Mouse (Mus musculus): ENCODE results near the gene 9030025P20Rik.
A peak's percentile ranks its signal among the peaks of the same experiment; 100 is the strongest.
"Not testable (repeated sequence)": the region's sequence is repeated elsewhere in the genome, so short reads cannot be mapped to it uniquely, and the experiment has no call there.

The 9030025P20Rik gene

DNA sequence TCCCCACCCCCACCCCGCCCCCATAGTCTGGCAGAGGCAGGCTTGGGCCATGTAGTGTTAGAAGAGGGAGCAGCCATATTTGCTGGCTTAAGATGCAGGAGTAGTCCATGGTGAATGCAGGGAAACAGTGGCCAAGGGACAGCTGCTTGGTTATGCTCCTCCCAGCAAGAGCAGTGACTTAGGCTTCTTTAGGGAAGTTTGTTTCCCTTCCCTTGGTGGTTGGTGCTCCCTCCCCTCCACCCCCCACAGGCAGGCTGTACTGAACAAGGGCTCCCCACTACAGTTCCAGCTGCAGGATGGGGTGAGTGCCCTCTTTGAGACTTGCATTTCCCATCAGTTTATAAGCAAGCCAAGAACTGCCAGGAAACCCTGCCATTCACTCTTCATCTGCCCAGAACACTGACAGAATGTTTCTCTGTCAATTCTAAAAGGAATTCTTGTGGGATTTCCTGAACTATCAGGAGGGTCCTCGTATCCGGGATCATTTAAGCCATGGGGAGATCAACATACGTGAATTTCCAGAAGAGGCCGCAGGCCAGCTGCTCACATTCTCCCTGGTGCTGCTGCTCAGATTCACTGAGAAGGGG, 11.9 kb downstream of the 9030025P20Rik start:
- not testable (repeated sequence) for ATAC-seq (ENCODE audit: low TSS enrichment)

DNA sequence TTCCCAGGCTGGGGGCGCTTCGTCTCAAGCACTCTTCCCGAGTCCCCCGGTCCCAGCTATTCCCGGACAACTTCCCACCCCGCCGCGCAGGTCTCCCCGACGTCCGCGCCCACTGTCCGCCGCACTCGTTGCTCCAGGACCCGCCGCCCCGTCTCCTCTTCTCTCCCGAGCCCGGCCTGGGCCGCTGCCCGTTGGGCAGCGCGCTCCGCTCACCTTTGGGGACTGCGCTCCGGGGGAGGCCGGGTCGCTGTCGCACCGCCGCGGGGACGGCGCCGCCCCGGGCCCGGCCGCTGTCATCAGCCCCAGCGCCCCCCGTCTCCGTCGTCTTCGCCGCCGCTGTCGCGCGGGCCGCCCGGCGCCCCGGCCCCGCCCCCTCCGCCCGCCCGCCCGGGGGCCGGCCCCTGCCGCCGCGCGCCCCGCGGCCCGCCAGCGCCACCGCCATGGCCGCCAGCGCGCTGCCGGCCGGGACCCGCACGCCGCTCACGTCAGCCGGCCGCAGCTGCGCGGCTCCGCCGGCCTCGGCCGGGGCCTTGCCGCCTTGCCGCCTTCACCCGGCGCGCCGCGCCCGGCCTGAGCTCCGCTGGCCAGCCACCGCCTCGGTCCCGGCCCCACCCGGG, 14.4 kb downstream of the 9030025P20Rik start:
- ATAC-seq (ENCODE audit: low TSS enrichment), result peak; percentile 69

DNA sequence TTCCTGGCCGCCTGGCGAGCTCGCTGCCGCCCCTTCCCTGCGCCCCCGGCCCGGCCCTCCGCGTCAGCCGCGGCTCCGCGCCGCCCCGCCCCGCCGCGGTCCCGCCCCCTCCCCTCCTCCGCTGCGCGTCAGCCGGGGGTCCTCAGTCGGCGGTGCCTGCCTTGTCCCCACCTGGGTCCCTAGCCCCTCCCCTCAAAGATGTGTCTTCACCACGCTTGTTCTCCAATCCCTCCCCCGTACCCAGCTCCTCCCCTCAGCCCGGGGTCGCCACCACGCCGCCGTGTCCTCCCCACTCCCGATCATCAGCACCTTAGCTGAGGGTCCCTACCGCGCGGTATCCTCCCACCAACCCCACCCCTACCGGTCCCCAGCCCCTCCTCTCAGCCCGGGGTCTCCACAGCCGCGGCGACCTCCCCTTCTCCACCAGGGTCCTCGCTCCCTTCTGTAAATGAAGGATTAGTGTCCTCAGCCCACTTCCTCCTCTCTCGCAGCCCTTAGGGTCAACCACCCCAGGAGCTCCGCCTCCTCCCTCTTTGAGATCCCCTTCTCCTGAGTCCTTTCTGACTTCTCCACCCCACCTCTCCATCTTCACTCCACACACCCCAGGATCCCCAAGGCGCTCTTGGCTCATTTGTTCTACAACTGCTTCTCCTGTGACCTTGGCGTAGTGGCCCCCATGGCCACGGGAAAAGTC, 15.0 kb downstream of the 9030025P20Rik start:
- peak; percentile 47 for ATAC-seq (ENCODE audit: low TSS enrichment)

DNA sequence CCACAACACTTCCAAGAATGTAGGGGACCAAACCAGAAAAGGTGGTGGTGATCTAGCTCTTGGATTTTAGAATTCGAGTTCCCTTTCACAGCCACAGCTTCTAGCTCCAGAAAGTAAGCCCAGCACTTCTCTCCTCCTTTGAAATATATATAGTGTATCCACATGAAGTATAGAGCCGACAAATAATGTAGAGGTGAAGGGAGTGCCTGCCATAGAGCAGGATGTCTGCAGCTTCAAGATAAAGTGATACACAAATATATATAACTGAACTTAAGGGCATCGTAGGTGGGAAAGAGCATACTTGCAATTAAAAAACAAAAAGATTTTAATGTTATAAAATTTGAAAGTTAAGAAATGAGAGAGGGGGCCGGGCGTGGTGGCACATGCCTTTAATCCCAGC, 15.9 kb downstream of the 9030025P20Rik start:
- ATAC-seq (ENCODE audit: low TSS enrichment), result not testable (repeated sequence)

DNA sequence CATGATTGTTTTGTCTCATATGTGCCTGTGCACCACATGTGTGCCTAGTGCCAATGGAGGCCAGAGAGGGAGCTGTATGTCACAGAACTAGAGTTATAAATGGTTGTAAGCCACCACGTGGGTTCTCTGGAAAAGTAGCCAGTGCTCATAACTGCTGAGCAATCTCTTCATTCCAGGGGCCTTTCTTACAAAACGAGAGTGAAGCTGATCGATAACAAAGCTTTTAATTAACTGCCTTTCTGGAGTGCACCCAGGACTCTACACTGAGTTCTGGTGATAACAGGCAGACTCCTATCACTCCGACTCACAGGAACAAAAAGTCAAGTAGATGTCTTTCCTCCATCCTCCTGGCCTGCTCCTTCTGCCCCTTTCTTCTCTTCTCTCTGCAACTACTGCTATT, 21.8 kb downstream of the 9030025P20Rik start:
- not testable (repeated sequence) for ATAC-seq (ENCODE audit: low TSS enrichment)

DNA sequence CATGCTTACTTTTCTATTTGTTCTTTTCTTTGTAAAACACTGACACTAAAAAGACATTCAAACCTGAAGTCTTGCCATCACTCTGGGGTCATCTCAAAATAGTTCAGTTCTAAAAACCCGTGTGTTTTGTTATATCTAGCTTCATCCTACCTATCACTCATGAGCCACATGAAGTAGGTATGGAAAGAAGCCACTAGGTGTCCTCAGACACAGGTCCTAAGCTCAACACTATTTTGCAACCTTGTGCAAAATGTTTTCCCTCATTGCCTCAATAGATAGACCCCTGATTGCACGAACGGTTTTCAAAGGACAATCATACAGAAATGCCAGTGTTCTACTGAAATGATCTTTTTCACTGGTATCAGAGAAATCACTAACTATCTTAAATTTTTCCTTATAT, 30.8 kb downstream of the 9030025P20Rik start:
- not testable (repeated sequence) for ATAC-seq (ENCODE audit: low TSS enrichment)

DNA sequence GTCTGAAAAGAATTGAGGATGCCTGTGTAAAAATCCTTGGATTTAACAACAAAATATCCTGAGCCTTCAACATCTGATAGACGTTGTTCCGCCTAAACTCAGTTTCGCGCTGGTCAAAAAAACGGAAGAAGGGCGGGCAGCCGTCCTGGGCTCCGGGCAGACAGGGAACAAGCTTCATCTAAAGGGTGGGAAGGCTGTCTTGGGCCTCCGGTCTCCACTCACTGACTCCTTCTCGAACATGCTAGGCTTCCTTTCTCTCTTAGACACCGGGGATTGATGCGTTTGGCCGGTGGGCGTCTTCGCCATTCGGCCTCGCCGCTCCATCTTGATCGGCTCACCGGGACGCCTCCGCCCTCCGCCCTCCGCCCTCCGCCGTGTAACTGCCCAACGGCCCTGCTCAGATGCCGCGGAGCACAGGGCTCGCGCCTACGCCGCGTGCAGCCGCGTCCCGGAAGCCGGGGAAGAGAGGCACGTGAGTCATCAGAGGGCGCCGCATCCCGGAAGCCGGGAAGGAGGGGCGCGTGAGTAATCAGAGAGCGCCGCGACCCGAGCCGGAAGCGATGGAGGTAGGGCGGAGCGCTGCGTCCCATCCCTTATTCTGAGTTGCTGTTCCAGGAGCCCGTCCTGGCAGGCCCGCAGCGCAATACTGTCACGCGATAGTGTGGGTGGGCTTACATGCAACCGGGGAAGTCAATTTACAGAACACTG, 31.6 kb downstream of the 9030025P20Rik start, which contains the start of gene Gm3435:
Gene Gm3435, plus strand, starts transcription at position 471 of the 708 bp plus-strand sequence.
- peak; percentile 94 for ATAC-seq (ENCODE audit: low TSS enrichment)

DNA sequence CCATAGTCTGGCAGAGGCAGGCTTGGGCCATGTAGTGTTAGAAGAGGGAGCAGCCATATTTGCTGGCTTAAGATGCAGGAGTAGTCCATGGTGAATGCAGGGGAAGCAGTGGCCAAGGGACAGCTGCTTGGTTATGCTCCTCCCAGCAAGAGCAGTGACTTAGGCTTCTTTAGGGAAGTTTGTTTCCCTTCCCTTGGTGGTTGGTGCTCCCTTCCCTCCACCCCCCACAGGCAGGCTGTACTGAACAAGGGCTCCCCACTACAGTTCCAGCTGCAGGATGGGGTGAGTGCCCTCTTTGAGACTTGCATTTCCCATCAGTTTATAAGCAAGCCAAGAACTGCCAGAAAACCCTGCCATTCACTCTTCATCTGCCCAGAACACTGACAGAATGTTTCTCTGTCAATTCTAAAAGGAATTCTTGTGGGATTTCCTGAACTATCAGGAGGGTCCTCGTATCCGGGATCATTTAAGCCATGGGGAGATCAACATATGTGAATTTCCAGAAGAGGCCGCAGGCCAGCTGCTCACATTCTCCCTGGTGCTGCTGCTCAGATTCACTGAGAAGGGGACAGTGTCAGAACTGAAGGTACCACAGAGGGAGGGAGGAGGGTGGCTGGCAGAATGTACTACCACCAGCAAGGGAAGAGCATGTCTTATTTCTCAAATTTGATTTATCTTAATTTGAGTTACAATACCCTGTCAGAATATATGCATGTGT, 43.4 kb downstream of the 9030025P20Rik start:
- peak; percentile 35; the same call in 1 of the 2 replicates for ATAC-seq (ENCODE audit: low TSS enrichment)

DNA sequence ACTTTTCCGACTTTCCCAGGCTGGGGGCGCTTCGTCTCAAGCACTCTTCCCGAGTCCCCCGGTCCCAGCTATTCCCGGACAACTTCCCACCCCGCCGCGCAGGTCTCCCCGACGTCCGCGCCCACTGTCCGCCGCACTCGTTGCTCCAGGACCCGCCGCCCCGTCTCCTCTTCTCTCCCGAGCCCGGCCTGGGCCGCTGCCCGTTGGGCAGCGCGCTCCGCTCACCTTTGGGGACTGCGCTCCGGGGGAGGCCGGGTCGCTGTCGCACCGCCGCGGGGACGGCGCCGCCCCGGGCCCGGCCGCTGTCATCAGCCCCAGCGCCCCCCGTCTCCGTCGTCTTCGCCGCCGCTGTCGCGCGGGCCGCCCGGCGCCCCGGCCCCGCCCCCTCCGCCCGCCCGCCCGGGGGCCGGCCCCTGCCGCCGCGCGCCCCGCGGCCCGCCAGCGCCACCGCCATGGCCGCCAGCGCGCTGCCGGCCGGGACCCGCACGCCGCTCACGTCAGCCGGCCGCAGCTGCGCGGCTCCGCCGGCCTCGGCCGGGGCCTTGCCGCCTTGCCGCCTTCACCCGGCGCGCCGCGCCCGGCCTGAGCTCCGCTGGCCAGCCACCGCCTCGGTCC, 45.7 kb downstream of the 9030025P20Rik start:
- ATAC-seq (ENCODE audit: low TSS enrichment), result peak; percentile 71

DNA sequence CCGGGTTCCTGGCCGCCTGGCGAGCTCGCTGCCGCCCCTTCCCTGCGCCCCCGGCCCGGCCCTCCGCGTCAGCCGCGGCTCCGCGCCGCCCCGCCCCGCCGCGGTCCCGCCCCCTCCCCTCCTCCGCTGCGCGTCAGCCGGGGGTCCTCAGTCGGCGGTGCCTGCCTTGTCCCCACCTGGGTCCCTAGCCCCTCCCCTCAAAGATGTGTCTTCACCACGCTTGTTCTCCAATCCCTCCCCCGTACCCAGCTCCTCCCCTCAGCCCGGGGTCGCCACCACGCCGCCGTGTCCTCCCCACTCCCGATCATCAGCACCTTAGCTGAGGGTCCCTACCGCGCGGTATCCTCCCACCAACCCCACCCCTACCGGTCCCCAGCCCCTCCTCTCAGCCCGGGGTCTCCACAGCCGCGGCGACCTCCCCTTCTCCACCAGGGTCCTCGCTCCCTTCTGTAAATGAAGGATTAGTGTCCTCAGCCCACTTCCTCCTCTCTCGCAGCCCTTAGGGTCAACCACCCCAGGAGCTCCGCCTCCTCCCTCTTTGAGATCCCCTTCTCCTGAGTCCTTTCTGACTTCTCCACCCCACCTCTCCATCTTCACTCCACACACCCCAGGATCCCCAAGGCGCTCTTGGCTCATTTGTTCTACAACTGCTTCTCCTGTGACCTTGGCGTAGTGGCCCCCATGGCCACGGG, 46.4 kb downstream of the 9030025P20Rik start:
- peak; percentile 31 for ATAC-seq (ENCODE audit: low TSS enrichment)

DNA sequence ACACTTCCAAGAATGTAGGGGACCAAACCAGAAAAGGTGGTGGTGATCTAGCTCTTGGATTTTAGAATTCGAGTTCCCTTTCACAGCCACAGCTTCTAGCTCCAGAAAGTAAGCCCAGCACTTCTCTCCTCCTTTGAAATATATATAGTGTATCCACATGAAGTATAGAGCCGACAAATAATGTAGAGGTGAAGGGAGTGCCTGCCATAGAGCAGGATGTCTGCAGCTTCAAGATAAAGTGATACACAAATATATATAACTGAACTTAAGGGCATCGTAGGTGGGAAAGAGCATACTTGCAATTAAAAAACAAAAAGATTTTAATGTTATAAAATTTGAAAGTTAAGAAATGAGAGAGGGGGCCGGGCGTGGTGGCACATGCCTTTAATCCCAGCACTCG, 47.2 kb downstream of the 9030025P20Rik start:
- not testable (repeated sequence) for ATAC-seq (ENCODE audit: low TSS enrichment)

DNA sequence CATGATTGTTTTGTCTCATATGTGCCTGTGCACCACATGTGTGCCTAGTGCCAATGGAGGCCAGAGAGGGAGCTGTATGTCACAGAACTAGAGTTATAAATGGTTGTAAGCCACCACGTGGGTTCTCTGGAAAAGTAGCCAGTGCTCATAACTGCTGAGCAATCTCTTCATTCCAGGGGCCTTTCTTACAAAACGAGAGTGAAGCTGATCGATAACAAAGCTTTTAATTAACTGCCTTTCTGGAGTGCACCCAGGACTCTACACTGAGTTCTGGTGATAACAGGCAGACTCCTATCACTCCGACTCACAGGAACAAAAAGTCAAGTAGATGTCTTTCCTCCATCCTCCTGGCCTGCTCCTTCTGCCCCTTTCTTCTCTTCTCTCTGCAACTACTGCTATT, 53.1 kb downstream of the 9030025P20Rik start:
- ATAC-seq (ENCODE audit: low TSS enrichment), result not testable (repeated sequence)

DNA sequence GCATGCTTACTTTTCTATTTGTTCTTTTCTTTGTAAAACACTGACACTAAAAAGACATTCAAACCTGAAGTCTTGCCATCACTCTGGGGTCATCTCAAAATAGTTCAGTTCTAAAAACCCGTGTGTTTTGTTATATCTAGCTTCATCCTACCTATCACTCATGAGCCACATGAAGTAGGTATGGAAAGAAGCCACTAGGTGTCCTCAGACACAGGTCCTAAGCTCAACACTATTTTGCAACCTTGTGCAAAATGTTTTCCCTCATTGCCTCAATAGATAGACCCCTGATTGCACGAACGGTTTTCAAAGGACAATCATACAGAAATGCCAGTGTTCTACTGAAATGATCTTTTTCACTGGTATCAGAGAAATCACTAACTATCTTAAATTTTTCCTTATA, 62.2 kb downstream of the 9030025P20Rik start:
- not testable (repeated sequence) for ATAC-seq (ENCODE audit: low TSS enrichment)

Data from frontal cortex, adult (tissue).